Mouse (Mus musculus) kidney, adult 2 months (tissue): ENCODE results near the gene Rap1gap2.

ENCODE experiments used
- CTCF ChIP-seq: fragments of 200-500 bp; conservative IDR thresholded peaks from 2 replicates; pipeline ENCODE4 v1.5.1; 2011; ENCODE audit warnings: low read depth, mild to moderate bottlenecking, control low read depth, low read length, moderate library complexity, mixed read lengths; ENCODE audit not compliant: insufficient read depth, insufficient read length
- POLR2A ChIP-seq: fragments of 200-500 bp; IDR thresholded peaks from one replicate; pipeline ENCODE4 v1.6.1; 2011; ENCODE audit warnings: low read depth, low read length, control low read depth

- TF ChIP-seq POLR2A (no peak), CTCF (no peak)
Measured at GRCm38 (mm10) chr11:74655941-74656340, 45.2 kb upstream of the Rap1gap2 start.
